Mouse (Mus musculus) MEL (cell line): ENCODE measurements around the gene Soat2. TPM values are rescaled to one million over a fixed set of nuclear protein-coding genes. Genes with fewer than 3 reads are reported as not detected.

Source experiments
- DNase-seq: peaks from one replicate; pipeline ENCODE4 v3.0.0; 2011; ENCODE audit warnings: low read depth, low spot score
- H3K27ac ChIP-seq: 2 replicates; pipeline ENCODE4 v1.5.1; 2012; ENCODE audit warnings: low read depth, mild to moderate bottlenecking, control low read depth, low read length, moderate library complexity; ENCODE audit not compliant: control insufficient read depth
- H3K27me3 ChIP-seq, 2 experiments: fragments of 150-350 bp in 1 of 2; sonication (generic) in 1 of 2; 2 replicates each; pipeline ENCODE4 v1.6.1; 2012; ENCODE audit warnings: low read length in 2 of 2, mild to moderate bottlenecking in 2 of 2, improper control_type of control experiment in 1 of 2, moderate library complexity in 1 of 2; ENCODE audit not compliant: insufficient read depth in 2 of 2, control insufficient read depth in 1 of 2
- H3K36me3 ChIP-seq, 2 experiments: 2 replicates each; pipeline ENCODE4 v1.6.1; 2012 to 2014; ENCODE audit warnings: low read length in 2 of 2, improper control_type of control experiment in 1 of 2, inconsistent platforms in 1 of 2, mild to moderate bottlenecking in 1 of 2; ENCODE audit not compliant: insufficient read depth in 2 of 2, control insufficient read depth in 1 of 2
- H3K4me1 ChIP-seq, 2 experiments: fragments of 150-350 bp in 1 of 2; sonication (generic) in 1 of 2; 2 replicates each; pipeline ENCODE4 v1.6.1; 2012; ENCODE audit warnings: low read length in 2 of 2, improper control_type of control experiment in 1 of 2, mild to moderate bottlenecking in 1 of 2; ENCODE audit not compliant: insufficient read depth in 2 of 2, control insufficient read depth in 1 of 2
- H3K4me3 ChIP-seq, 2 experiments: fragments of 150-350 bp in 1 of 2; sonication (generic) in 1 of 2; 2 replicates each; pipeline ENCODE4 v1.5.1; 2012; ENCODE audit warnings: low read depth in 2 of 2, low read length in 2 of 2, mild to moderate bottlenecking in 2 of 2, moderate library complexity in 2 of 2, control low read depth in 1 of 2, improper control_type of control experiment in 1 of 2; ENCODE audit not compliant: control insufficient read depth in 1 of 2, insufficient read depth in 1 of 2
- H3K79me2 ChIP-seq: 2 replicates; pipeline ENCODE4 v1.6.1; 2012; ENCODE audit warnings: mild to moderate bottlenecking, low read length, moderate library complexity; ENCODE audit not compliant: control insufficient read depth, poor library complexity, insufficient read depth
- H3K9ac ChIP-seq: 2 replicates; pipeline ENCODE4 v1.6.1; 2012; ENCODE audit warnings: low read depth, mild to moderate bottlenecking, control low read depth, low read length, moderate library complexity; ENCODE audit not compliant: control insufficient read depth, poor library complexity, severe bottlenecking
- H3K9me3 ChIP-seq: fragments of 150-350 bp; sonication (generic); replicated peaks from 2 replicates; pipeline ENCODE4 v1.6.1; 2012; ENCODE audit warnings: mild to moderate bottlenecking, low read length, improper control_type of control experiment, moderate library complexity; ENCODE audit not compliant: insufficient read depth
- BHLHE40 ChIP-seq: IDR thresholded peaks from 2 replicates; pipeline ENCODE4 v1.6.1; 2012; ENCODE audit warnings: low read depth, mild to moderate bottlenecking, inconsistent platforms, low read length, improper control_type of control experiment, borderline replicate concordance
- CHD2 ChIP-seq: IDR thresholded peaks from 2 replicates; pipeline ENCODE4 v1.6.1; 2011; ENCODE audit warnings: low read length, improper control_type of control experiment
- CTCF ChIP-seq, 3 experiments: IDR thresholded peaks in 2 of 3; conservative IDR thresholded peaks in 1 of 3; 2 replicates each; pipeline ENCODE4 v1.5.1; 2011 to 2012; ENCODE audit warnings: low read length in 3 of 3, low read depth in 2 of 3, mild to moderate bottlenecking in 2 of 3, improper control_type of control experiment in 1 of 3, inconsistent platforms in 1 of 3, mixed read lengths in 1 of 3, moderate library complexity in 1 of 3; ENCODE audit not compliant: control insufficient read depth in 1 of 3, insufficient read depth in 1 of 3, poor library complexity in 1 of 3, severe bottlenecking in 1 of 3
- E2F4 ChIP-seq: IDR thresholded peaks from 2 replicates; pipeline ENCODE4 v1.6.1; 2011; ENCODE audit warnings: low read depth, low read length, improper control_type of control experiment, borderline replicate concordance
- EP300 ChIP-seq, 2 experiments: IDR thresholded peaks; 2 replicates each; pipeline ENCODE4 v1.6.1; 2011; ENCODE audit warnings: improper control_type of control experiment in 2 of 2, low read length in 2 of 2, low read depth in 1 of 2, mild to moderate bottlenecking in 1 of 2
- ETS1 ChIP-seq: IDR thresholded peaks from 2 replicates; pipeline ENCODE4 v1.6.1; 2012; ENCODE audit warnings: low read depth, mild to moderate bottlenecking, inconsistent platforms, low read length, improper control_type of control experiment, moderate library complexity
- GABPA ChIP-seq: IDR thresholded peaks from 2 replicates; pipeline ENCODE4 v1.6.1; 2012; ENCODE audit warnings: low read depth, mild to moderate bottlenecking, inconsistent platforms, low read length, improper control_type of control experiment, moderate library complexity
- GATA1 ChIP-seq: IDR thresholded peaks from 2 replicates; pipeline ENCODE4 v1.6.1; 2011; ENCODE audit warnings: low read depth, low read length, improper control_type of control experiment
- HCFC1 ChIP-seq: IDR thresholded peaks from 2 replicates; pipeline ENCODE4 v1.6.1; 2012; ENCODE audit warnings: low read depth, mild to moderate bottlenecking, inconsistent platforms, low read length, improper control_type of control experiment, moderate library complexity
- JUND ChIP-seq: IDR thresholded peaks from 2 replicates; pipeline ENCODE4 v1.6.1; 2011; ENCODE audit warnings: low read depth, mild to moderate bottlenecking, improper control_type of control experiment, low read length
- KAT2A ChIP-seq: conservative IDR thresholded peaks from 2 replicates; pipeline ENCODE4 v1.6.1; 2012; ENCODE audit warnings: low read depth, low read length, improper control_type of control experiment, inconsistent platforms
- MAFK ChIP-seq: IDR thresholded peaks from 2 replicates; pipeline ENCODE4 v1.6.1; 2011; ENCODE audit warnings: low read depth, mild to moderate bottlenecking, low read length, improper control_type of control experiment, borderline replicate concordance
- MAX ChIP-seq: IDR thresholded peaks from 2 replicates; pipeline ENCODE4 v1.6.1; 2011; ENCODE audit warnings: low read length, improper control_type of control experiment
- MEF2A ChIP-seq: IDR thresholded peaks from 2 replicates; pipeline ENCODE4 v1.6.1; 2014; ENCODE audit warnings: low read depth, mild to moderate bottlenecking, inconsistent platforms, low read length, improper control_type of control experiment; ENCODE audit not compliant: poor library complexity, insufficient replicate concordance, severe bottlenecking; ENCODE audit errors: extremely low read depth
- MXI1 ChIP-seq: IDR thresholded peaks from 2 replicates; pipeline ENCODE4 v1.6.1; 2011; ENCODE audit warnings: mild to moderate bottlenecking, low read depth, low read length, improper control_type of control experiment
- MYC ChIP-seq: IDR thresholded peaks from 2 replicates; pipeline ENCODE4 v1.6.1; 2011; ENCODE audit warnings: low read depth, mild to moderate bottlenecking, low read length, improper control_type of control experiment, moderate library complexity
- NELFE ChIP-seq: IDR thresholded peaks from 2 replicates; pipeline ENCODE4 v1.6.1; 2011; ENCODE audit warnings: low read depth, low read length, improper control_type of control experiment
- NRF1 ChIP-seq: IDR thresholded peaks from 2 replicates; pipeline ENCODE4 v1.6.1; 2014; ENCODE audit warnings: low read depth, mild to moderate bottlenecking, inconsistent platforms, low read length, improper control_type of control experiment, moderate library complexity; ENCODE audit not compliant: poor library complexity, insufficient read depth, severe bottlenecking
- POLR2A ChIP-seq, 2 experiments: IDR thresholded peaks; 2 replicates each; pipeline ENCODE4 v1.6.1; 2011 to 2012; ENCODE audit warnings: low read length in 2 of 2, mild to moderate bottlenecking in 2 of 2, control low read depth in 1 of 2, improper control_type of control experiment in 1 of 2, low read depth in 1 of 2, moderate library complexity in 1 of 2; ENCODE audit not compliant: control insufficient read depth in 1 of 2, insufficient read depth in 1 of 2, poor library complexity in 1 of 2
- SIN3A ChIP-seq: IDR thresholded peaks from 2 replicates; pipeline ENCODE4 v1.6.1; 2012; ENCODE audit warnings: low read length, improper control_type of control experiment, inconsistent platforms
- SMC3 ChIP-seq: IDR thresholded peaks from 2 replicates; pipeline ENCODE4 v1.6.1; 2011; ENCODE audit warnings: low read depth, low read length, improper control_type of control experiment
- TAL1 ChIP-seq: IDR thresholded peaks from 2 replicates; pipeline ENCODE4 v1.6.1; 2012; ENCODE audit warnings: mild to moderate bottlenecking, inconsistent platforms, low read length, moderate library complexity, mixed read lengths
- TBP ChIP-seq: IDR thresholded peaks from 2 replicates; pipeline ENCODE4 v1.8.0; 2011; ENCODE audit warnings: low read depth, low read length, improper control_type of control experiment
- TCF12 ChIP-seq: IDR thresholded peaks from 2 replicates; pipeline ENCODE4 v1.6.1; 2014; ENCODE audit warnings: low read depth, mild to moderate bottlenecking, inconsistent platforms, low read length, improper control_type of control experiment, moderate library complexity
- UBTF ChIP-seq: IDR thresholded peaks from 2 replicates; pipeline ENCODE4 v1.6.1; 2012; ENCODE audit warnings: low read depth, mild to moderate bottlenecking, inconsistent platforms, low read length, improper control_type of control experiment, moderate library complexity, borderline replicate concordance; ENCODE audit not compliant: insufficient read depth
- USF1 ChIP-seq: IDR thresholded peaks from 2 replicates; pipeline ENCODE4 v1.6.1; 2014; ENCODE audit warnings: low read depth, mild to moderate bottlenecking, inconsistent platforms, low read length, improper control_type of control experiment, moderate library complexity
- USF2 ChIP-seq, 2 experiments: IDR thresholded peaks; 2 replicates each; pipeline ENCODE4 v1.6.1; 2011 to 2012; ENCODE audit warnings: improper control_type of control experiment in 2 of 2, low read length in 2 of 2, borderline replicate concordance in 1 of 2, inconsistent platforms in 1 of 2, low read depth in 1 of 2, mild to moderate bottlenecking in 1 of 2; ENCODE audit not compliant: insufficient read depth in 1 of 2
- ZKSCAN1 ChIP-seq: IDR thresholded peaks from 2 replicates; pipeline ENCODE4 v1.6.1; 2012; ENCODE audit warnings: low read depth, mild to moderate bottlenecking, inconsistent platforms, low read length, improper control_type of control experiment, moderate library complexity
- ZNF384 ChIP-seq: IDR thresholded peaks from 2 replicates; pipeline ENCODE4 v1.6.1; 2012; ENCODE audit warnings: low read depth, mild to moderate bottlenecking, inconsistent platforms, low read length, improper control_type of control experiment
- polyA plus RNA-seq, 2 experiments: library from polyadenylated mRNA; stranded (reverse) in 1 of 2; unstranded in 1 of 2; fragments of >175 nt in 1 of 2; fragments of >200 nt in 1 of 2; gene quantifications; 2 replicates each; pipeline versions ENCODE4 v1.2.1 to v1.2.4; 2012; ENCODE audit warnings: low replicate concordance in 2 of 2, low read depth in 1 of 2; ENCODE audit not compliant: insufficient read length in 2 of 2, insufficient read depth in 1 of 2, missing spikeins in 1 of 2
- total RNA-seq: library from RNA; depleted of rRNA; stranded (reverse); fragments of 300-350 nt; gene quantifications from 2 replicates; pipeline ENCODE4 v1.2.3, GENCODE M21; 2012

Soat2 gene
- total and polyA plus RNA-seq, 3 experiments = 20.0 to 44.8 TPM; not detected in 1

GRCm38 (mm10) chr15:102107689-102108573 is 42.4 kb upstream of the Soat2 start (continued):
- no peak for TF ChIP-seq KAT2A
- 0 out of 2 replicates have a peak, but pooled peaks have one; percentile 10 for TF ChIP-seq TCF12
- peak in 1 of 2 experiments; percentile 23; a peak in 1 of 4 replicates for TF ChIP-seq EP300 (IDR thresholded peaks at IDR 0.05; ENCODE audit: low read depth in 1 of 2, low read length in 2 of 2)
- TF ChIP-seq USF2 (IDR thresholded peaks at IDR 0.05; ENCODE audit: borderline replicate concordance in 1 of 2, insufficient read depth in 1 of 2, low read depth in 1 of 2, low read length in 2 of 2) = no peak
- TF ChIP-seq UBTF = no peak
- 0 out of 2 replicates have a peak, but pooled peaks have one; percentile 25 for TF ChIP-seq ETS1
- TF ChIP-seq MAX = peak; percentile 56
- peak; percentile 53 for TF ChIP-seq SMC3
- no peak; the same call in 1 of the 2 replicates for TF ChIP-seq BHLHE40
- TF ChIP-seq NELFE = no peak
- peak; percentile 76 for TF ChIP-seq MXI1
- TF ChIP-seq MYC = peak; percentile 55; the same call in 1 of the 2 replicates
- TF ChIP-seq JUND = no peak
- no peak for TF ChIP-seq CHD2
- no peak for TF ChIP-seq TAL1
- TF ChIP-seq TBP = 0 out of 2 replicates have a peak, but pooled peaks have one; percentile 7
- TF ChIP-seq, all 39 proteins: peak for 16

DNA sequence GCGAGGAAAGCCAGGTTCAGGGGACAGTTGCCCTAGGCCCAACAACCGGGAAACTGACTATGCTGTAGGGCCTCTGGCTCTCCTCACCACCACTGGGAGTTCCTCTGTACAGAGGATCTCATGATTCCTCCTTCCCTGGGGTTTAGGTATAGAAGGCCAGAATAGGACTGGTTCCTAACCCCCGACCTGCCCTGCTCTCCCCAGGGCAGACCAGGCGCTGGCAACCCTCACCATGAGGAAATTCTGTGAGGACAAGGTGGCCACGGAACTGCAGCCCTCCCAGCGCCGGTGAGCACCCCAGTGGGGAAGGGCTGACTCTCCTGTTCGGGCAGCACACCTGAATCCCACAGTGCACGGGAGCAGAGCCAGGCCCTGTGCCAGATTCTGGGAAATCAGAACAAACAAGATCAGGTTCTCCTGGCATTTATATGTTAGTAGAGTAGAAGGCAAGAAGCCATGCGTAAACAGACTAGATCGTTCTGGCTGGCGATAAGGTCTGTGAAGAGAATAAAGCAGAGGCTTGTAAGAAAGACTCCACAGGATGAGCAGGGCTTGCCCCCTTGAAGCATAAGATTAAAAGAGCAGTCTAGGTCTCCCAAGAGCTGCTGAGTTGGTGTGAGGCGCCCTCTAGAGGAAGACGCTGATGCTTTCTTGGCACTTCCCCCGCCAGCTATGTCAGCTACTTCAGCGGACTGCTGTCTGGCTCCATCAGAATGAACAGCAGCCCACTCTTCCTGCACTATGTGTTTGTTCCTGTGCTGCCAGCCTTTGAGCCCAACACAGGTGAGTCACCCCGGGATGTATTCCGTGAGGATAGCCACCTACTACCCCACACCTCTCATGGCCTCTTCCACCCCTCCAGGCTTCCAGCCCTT is 41.4 kb upstream of the Soat2 start:
- Histone ChIP-seq H3K27me3 (no peaks in the 10 kb centered on the region), H3K36me3 (peaks cover 0 to 5% of the 10 kb centered on the region in 2 experiments; a peak in 2 of 4 replicates), H3K9ac (no peak overlapping the region), H3K4me1 (peaks cover 18 to 19% of the 10 kb centered on the region in 2 experiments), H3K27ac (no peak overlapping the region), H3K9me3 (no peaks in the 10 kb centered on the region), H3K79me2 (no peaks in the 10 kb centered on the region), H3K4me3 (no peak overlapping the region; a peak in 1 of 4 replicates)
- DNase-seq = peak; percentile 95
- no peak for TF ChIP-seq E2F4
- 0 out of 2 replicates have a peak, but pooled peaks have one; percentile 37 for TF ChIP-seq MYC
- peak in 2 of 3 experiments; percentile 96; a peak in 5 of 6 replicates for TF ChIP-seq CTCF (IDR thresholded peaks at IDR 0.05 in 2 of 3, conservative IDR thresholded peaks at IDR 0.05 in 1 of 3; ENCODE audit: control insufficient read depth in 1 of 3, insufficient read depth in 1 of 3, low read depth in 2 of 3, low read length in 3 of 3, poor library complexity in 1 of 3, severe bottlenecking in 1 of 3)
- TF ChIP-seq NRF1 = no peak
- no peak for TF ChIP-seq MEF2A
- no peak for TF ChIP-seq NELFE
- TF ChIP-seq ZNF384 = no peak
- TF ChIP-seq MAFK = no peak
- peak; percentile 51 for TF ChIP-seq SIN3A
- TF ChIP-seq JUND = no peak
- TF ChIP-seq TAL1 = no peak
- 0 out of 2 replicates have a peak, but pooled peaks have one; percentile 30 for TF ChIP-seq HCFC1
- no peak for TF ChIP-seq GABPA
- no peak for TF ChIP-seq ZKSCAN1
- TF ChIP-seq SMC3 = peak; percentile 64
- no peak for TF ChIP-seq BHLHE40
- TF ChIP-seq CHD2 = no peak
- no peak for TF ChIP-seq USF2 (IDR thresholded peaks at IDR 0.05; ENCODE audit: borderline replicate concordance in 1 of 2, insufficient read depth in 1 of 2, low read depth in 1 of 2, low read length in 2 of 2)
- TF ChIP-seq USF1 = no peak
- no peak for TF ChIP-seq POLR2A (IDR thresholded peaks at IDR 0.05; ENCODE audit: control insufficient read depth in 1 of 2, insufficient read depth in 1 of 2, low read depth in 1 of 2, low read length in 2 of 2, poor library complexity in 1 of 2)
- TF ChIP-seq GATA1 = no peak
